Mouse (Mus musculus) myocyte (in vitro differentiated cells): ENCODE measurements around the gene Sh3pxd2a.

Experiments used
- CEBPB ChIP-seq: IDR thresholded peaks from 2 replicates; pipeline ENCODE4 v1.6.1; 2011; ENCODE audit warnings: mild to moderate bottlenecking, moderate library complexity; ENCODE audit not compliant: poor library complexity, insufficient read depth, severe bottlenecking
- E2F4 ChIP-seq: IDR thresholded peaks from one replicate; pipeline ENCODE4 v1.6.1; 2011; ENCODE audit warnings: mild to moderate bottlenecking, control low read depth, moderate library complexity; ENCODE audit not compliant: insufficient read depth
- MYOD1 ChIP-seq, 3 experiments: IDR thresholded peaks; one replicate each; pipeline ENCODE4 v1.6.1; 2011; ENCODE audit warnings: control low read depth in 2 of 3, low read depth in 2 of 3, mild to moderate bottlenecking in 2 of 3, moderate library complexity in 1 of 3; ENCODE audit not compliant: insufficient read length in 2 of 3, control insufficient read depth in 1 of 3
- MYOG ChIP-seq, 3 experiments: IDR thresholded peaks; one replicate each; pipeline ENCODE4 v1.6.1; 2011; ENCODE audit warnings: control low read depth in 2 of 3, low read depth in 2 of 3, mild to moderate bottlenecking in 2 of 3; ENCODE audit not compliant: insufficient read length in 2 of 3, control insufficient read depth in 1 of 3, insufficient read depth in 1 of 3
- POLR2A ChIP-seq: IDR thresholded peaks from one replicate; pipeline ENCODE4 v1.6.1; 2011; ENCODE audit warnings: low read depth, mild to moderate bottlenecking, control low read depth, moderate library complexity; ENCODE audit not compliant: insufficient read length
- POLR2AphosphoS2 ChIP-seq: IDR thresholded peaks from one replicate; pipeline ENCODE4 v1.6.1; 2011; ENCODE audit warnings: low read depth, control low read depth; ENCODE audit not compliant: insufficient read length
- TCF3 ChIP-seq: IDR thresholded peaks from one replicate; pipeline ENCODE4 v1.6.1; 2011; ENCODE audit warnings: low read depth, control low read depth; ENCODE audit not compliant: insufficient read length

DNA sequence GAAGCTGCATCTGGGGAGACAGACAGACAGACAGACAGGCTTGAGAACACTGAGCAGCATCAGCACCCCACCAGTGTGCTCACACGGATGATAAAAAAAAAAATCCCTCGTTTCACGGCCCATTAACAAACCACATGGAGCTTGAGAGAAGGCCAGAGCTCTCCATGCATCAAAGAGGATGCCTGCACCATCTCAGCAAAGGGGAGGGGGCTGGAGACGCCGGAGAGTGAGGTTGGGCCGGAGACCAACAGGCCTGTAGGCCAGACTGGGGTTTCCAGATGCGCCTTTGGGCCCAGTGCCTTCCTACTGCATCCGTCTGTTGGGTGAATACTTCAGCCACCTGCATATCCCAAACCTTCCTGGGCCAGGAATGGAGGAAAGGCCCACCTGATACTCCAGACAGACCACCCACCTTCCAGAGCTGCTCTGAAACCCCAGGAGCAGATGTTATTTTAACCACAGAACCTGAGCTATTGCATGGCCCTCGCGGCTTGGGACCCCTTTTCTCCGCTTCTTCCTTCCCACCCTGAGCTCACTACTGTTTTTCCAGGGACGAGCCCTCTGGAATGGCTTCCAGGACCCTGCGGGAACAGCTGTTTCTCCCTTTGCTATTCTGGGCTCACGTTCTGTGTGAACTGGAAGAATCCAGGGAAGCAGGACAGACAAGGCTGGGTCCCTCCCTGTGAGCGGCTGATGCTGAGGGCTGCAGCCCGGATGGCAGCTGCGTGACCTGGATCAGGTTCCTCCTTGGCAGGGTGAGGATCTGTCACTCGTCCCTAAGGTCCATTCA lies 66.1 kb downstream of the Sh3pxd2a start:
- TF ChIP-seq MYOG (IDR thresholded peaks at IDR 0.05; ENCODE audit: control insufficient read depth in 1 of 3, insufficient read depth in 1 of 3, insufficient read length in 2 of 3, low read depth in 2 of 3) (peak; percentile 45 to 85 (median 51)), POLR2A (no peak), TCF3 (no peak), MYOD1 (IDR thresholded peaks at IDR 0.05; ENCODE audit: control insufficient read depth in 1 of 3, insufficient read length in 2 of 3, low read depth in 2 of 3) (peak in 2 of 3 experiments; percentile 63 to 82), POLR2AphosphoS2 (no peak), CEBPB (no peak), E2F4 (no peak)
